Mouse (Mus musculus): Measurements from ENCODE around the gene Sorcs2. TPM values are rescaled to one million over a fixed set of nuclear protein-coding genes. Genes with fewer than 3 reads are reported as not detected.

The Sorcs2 gene
- polyA plus RNA-seq, 1 experiment from 2014 or later, result 11.1 TPM

- no peak overlapping the region for H3K4me3 ChIP-seq (ENCODE audit: low read depth, low read length)
- WGBS, result 91% methylated on average over 5 of the region's 5 CpGs
- H3K4me1 ChIP-seq (ENCODE audit: control insufficient read depth, insufficient read depth, low read length), result peaks cover under 1% of the 10 kb centered on the region; the same call in 1 of the 2 replicates
- no peak overlapping the region for H3K4me2 ChIP-seq (ENCODE audit: low read depth, low read length)
- no peak overlapping the region for H3K27ac ChIP-seq (ENCODE audit: low read depth, low read length)
- no peak overlapping the region for H3K9ac ChIP-seq (replicated peaks; ENCODE audit: low read depth, low read length)
- no peak for ATAC-seq (ENCODE audit: low read depth)
- H3K27me3 ChIP-seq (ENCODE audit: control insufficient read depth, insufficient read depth, low read length), result no peaks in the 10 kb centered on the region
- no peaks in the 10 kb centered on the region for H3K9me3 ChIP-seq (ENCODE audit: control insufficient read depth, low read length)
- no peaks in the 10 kb centered on the region for H3K36me3 ChIP-seq (ENCODE audit: control insufficient read depth, insufficient read depth, low read length)
These were observed 218.2 kb downstream of the Sorcs2 start for GRCm38 (mm10) chr5:36179708-36180107.

GRCm38 (mm10) chr5:36178785-36179184 is 219.2 kb downstream of the Sorcs2 start:
- no peaks in the 10 kb centered on the region for H3K36me3 ChIP-seq (ENCODE audit: control insufficient read depth, insufficient read depth, low read length)
- no peaks in the 10 kb centered on the region for H3K9me3 ChIP-seq (ENCODE audit: control insufficient read depth, low read length)
- no peak overlapping the region for H3K9ac ChIP-seq (replicated peaks; ENCODE audit: low read depth, low read length)
- WGBS, result 92% methylated on average over 3 of the region's 3 CpGs
- no peaks in the 10 kb centered on the region for H3K27me3 ChIP-seq (ENCODE audit: control insufficient read depth, insufficient read depth, low read length)
- no peak overlapping the region for H3K4me2 ChIP-seq (ENCODE audit: low read depth, low read length)
- no peak overlapping the region for H3K27ac ChIP-seq (ENCODE audit: low read depth, low read length)
- peaks cover 5% of the 10 kb centered on the region; the same call in 1 of the 2 replicates for H3K4me1 ChIP-seq (ENCODE audit: control insufficient read depth, insufficient read depth, low read length)
- no peak overlapping the region for H3K4me3 ChIP-seq (ENCODE audit: low read depth, low read length)
- no peak for ATAC-seq (ENCODE audit: low read depth)

- Histone ChIP-seq H3K4me3 (ENCODE audit: low read depth, low read length) (no peak overlapping the region), H3K4me2 (ENCODE audit: low read depth, low read length) (no peak overlapping the region), H3K36me3 (ENCODE audit: control insufficient read depth, insufficient read depth, low read length) (no peaks in the 10 kb centered on the region), H3K9ac (replicated peaks; ENCODE audit: low read depth, low read length) (no peak overlapping the region), H3K4me1 (ENCODE audit: control insufficient read depth, insufficient read depth, low read length) (peaks cover 5% of the 10 kb centered on the region; the same call in 1 of the 2 replicates), H3K9me3 (ENCODE audit: control insufficient read depth, low read length) (no peaks in the 10 kb centered on the region), H3K27ac (ENCODE audit: low read depth, low read length) (no peak overlapping the region), H3K27me3 (ENCODE audit: control insufficient read depth, insufficient read depth, low read length) (no peaks in the 10 kb centered on the region)
- no peak for ATAC-seq (ENCODE audit: low read depth)
- WGBS, result 67% methylated on average over 7 of the region's 7 CpGs
These were observed 219.7 kb downstream of the Sorcs2 start for GRCm38 (mm10) chr5:36178215-36178614.

- no peaks in the 10 kb centered on the region for H3K9me3 ChIP-seq (ENCODE audit: control insufficient read depth, low read length)
- H3K4me2 ChIP-seq (ENCODE audit: low read depth, low read length), result no peak overlapping the region
- H3K4me3 ChIP-seq (ENCODE audit: low read depth, low read length), result no peak overlapping the region
- H3K9ac ChIP-seq (replicated peaks; ENCODE audit: low read depth, low read length), result no peak overlapping the region
- no peaks in the 10 kb centered on the region for H3K27me3 ChIP-seq (ENCODE audit: control insufficient read depth, insufficient read depth, low read length)
- H3K36me3 ChIP-seq (ENCODE audit: control insufficient read depth, insufficient read depth, low read length), result no peaks in the 10 kb centered on the region
- H3K27ac ChIP-seq (ENCODE audit: low read depth, low read length), result no peak overlapping the region
- 97% methylated on average over 4 of the region's 4 CpGs for WGBS
- no peak for ATAC-seq (ENCODE audit: low read depth)
- peaks cover 5% of the 10 kb centered on the region; the same call in 1 of the 2 replicates for H3K4me1 ChIP-seq (ENCODE audit: control insufficient read depth, insufficient read depth, low read length)
These were observed 221.1 kb downstream of the Sorcs2 start for GRCm38 (mm10) chr5:36176873-36177272.

GRCm38 (mm10) chr5:36176409-36176808 is 221.5 kb downstream of the Sorcs2 start:
- Histone ChIP-seq H3K9me3 (ENCODE audit: control insufficient read depth, low read length) (no peaks in the 10 kb centered on the region), H3K4me2 (ENCODE audit: low read depth, low read length) (no peak overlapping the region), H3K27ac (ENCODE audit: low read depth, low read length) (no peak overlapping the region), H3K9ac (replicated peaks; ENCODE audit: low read depth, low read length) (no peak overlapping the region), H3K4me3 (ENCODE audit: low read depth, low read length) (no peak overlapping the region), H3K4me1 (ENCODE audit: control insufficient read depth, insufficient read depth, low read length) (peaks cover 5% of the 10 kb centered on the region; the same call in 1 of the 2 replicates), H3K27me3 (ENCODE audit: control insufficient read depth, insufficient read depth, low read length) (no peaks in the 10 kb centered on the region), H3K36me3 (ENCODE audit: control insufficient read depth, insufficient read depth, low read length) (no peaks in the 10 kb centered on the region)
- ATAC-seq (ENCODE audit: low read depth), result no peak
- 90% methylated on average over 11 of the region's 11 CpGs for WGBS

GRCm38 (mm10) chr5:36174569-36175115 is 223.3 kb downstream of the Sorcs2 start:
- WGBS, result 9% methylated on average over 9 of the region's 9 CpGs
- H3K36me3 ChIP-seq (ENCODE audit: control insufficient read depth, insufficient read depth, low read length), result no peaks in the 10 kb centered on the region
- peaks cover 5% of the 10 kb centered on the region; the same call in 1 of the 2 replicates for H3K4me1 ChIP-seq (ENCODE audit: control insufficient read depth, insufficient read depth, low read length)
- no peak overlapping the region for H3K4me2 ChIP-seq (ENCODE audit: low read depth, low read length)
- peak; percentile 88 for ATAC-seq (ENCODE audit: low read depth)
- H3K27ac ChIP-seq (ENCODE audit: low read depth, low read length), result peak overlapping the region; percentile 66
- H3K27me3 ChIP-seq (ENCODE audit: control insufficient read depth, insufficient read depth, low read length), result no peaks in the 10 kb centered on the region
- no peak overlapping the region for H3K9ac ChIP-seq (replicated peaks; ENCODE audit: low read depth, low read length)
- no peaks in the 10 kb centered on the region for H3K9me3 ChIP-seq (ENCODE audit: control insufficient read depth, low read length)
- no peak overlapping the region for H3K4me3 ChIP-seq (ENCODE audit: low read depth, low read length)

- 30% methylated on average over 14 of the region's 14 CpGs for WGBS
- Histone ChIP-seq H3K4me3 (ENCODE audit: low read depth, low read length) (no peak overlapping the region), H3K4me2 (ENCODE audit: low read depth, low read length) (no peak overlapping the region), H3K27ac (ENCODE audit: low read depth, low read length) (peak overlapping the region; percentile 52), H3K27me3 (ENCODE audit: control insufficient read depth, insufficient read depth, low read length) (no peaks in the 10 kb centered on the region), H3K4me1 (ENCODE audit: control insufficient read depth, insufficient read depth, low read length) (peaks cover 18% of the 10 kb centered on the region), H3K36me3 (ENCODE audit: control insufficient read depth, insufficient read depth, low read length) (no peaks in the 10 kb centered on the region), H3K9ac (replicated peaks; ENCODE audit: low read depth, low read length) (0 out of 2 replicates have a peak overlapping the region, but pooled peaks have one; percentile 28), H3K9me3 (ENCODE audit: control insufficient read depth, low read length) (no peaks in the 10 kb centered on the region)
- no peak for ATAC-seq (ENCODE audit: low read depth)
These were observed 228.8 kb downstream of the Sorcs2 start for GRCm38 (mm10) chr5:36168963-36169650.

- H3K4me1 ChIP-seq (ENCODE audit: control insufficient read depth, insufficient read depth, low read length), result peaks cover 15% of the 10 kb centered on the region
- 0 out of 2 replicates have a peak, but pooled peaks have one; percentile 31 for ATAC-seq (ENCODE audit: low read depth)
- H3K9ac ChIP-seq (replicated peaks; ENCODE audit: low read depth, low read length), result no peak overlapping the region
- no peaks in the 10 kb centered on the region for H3K9me3 ChIP-seq (ENCODE audit: control insufficient read depth, low read length)
- no peak overlapping the region for H3K4me2 ChIP-seq (ENCODE audit: low read depth, low read length)
- H3K4me3 ChIP-seq (ENCODE audit: low read depth, low read length), result no peak overlapping the region
- H3K27ac ChIP-seq (ENCODE audit: low read depth, low read length), result 0 out of 2 replicates have a peak overlapping the region, but pooled peaks have one; percentile 28
- no peaks in the 10 kb centered on the region for H3K27me3 ChIP-seq (ENCODE audit: control insufficient read depth, insufficient read depth, low read length)
- 62% methylated on average over 6 of the region's 6 CpGs for WGBS
- no peaks in the 10 kb centered on the region for H3K36me3 ChIP-seq (ENCODE audit: control insufficient read depth, insufficient read depth, low read length)
These were observed 231.5 kb downstream of the Sorcs2 start for GRCm38 (mm10) chr5:36166346-36167013.
